Mouse (Mus musculus): ENCODE measurements around the gene Pcgf5. TPM values are rescaled to one million over a fixed set of nuclear protein-coding genes. Genes with fewer than 3 reads are reported as not detected.
"Not testable (repeated sequence)": the region's sequence is repeated elsewhere in the genome, so short reads cannot be mapped to it uniquely, and the experiment has no call there.

The Pcgf5 gene
- polyA plus RNA-seq, 1 experiment from 2014 or later, result 22.6 TPM

- ATAC-seq (ENCODE audit: low read depth) (no peak), DNase-seq (no peak)
- Histone ChIP-seq H3K9me3 (replicated peaks) (no peaks in the 10 kb centered on the region), H3K27ac (no peak overlapping the region), H3K9ac (no peak overlapping the region), H3K4me3 (replicated peaks) (no peak overlapping the region), H3K4me1 (replicated peaks) (no peaks in the 10 kb centered on the region), H3K4me2 (no peak overlapping the region), H3K27me3 (no peaks in the 10 kb centered on the region), H3K36me3 (peaks cover 32% of the 10 kb centered on the region)
- WGBS (ENCODE audit: insufficient replicate concordance), result 67% methylated on average over 9 of the region's 9 CpGs
These were observed 92.0 kb downstream of the Pcgf5 start for GRCm38 (mm10) chr19:36439894-36440714.

- H3K4me2 ChIP-seq, result peak overlapping the region; percentile 36; the same call in 1 of the 2 replicates
- 13% methylated on average over 3 of the region's 3 CpGs for WGBS (ENCODE audit: insufficient replicate concordance)
- ATAC-seq (ENCODE audit: low read depth) (peak; percentile 98), DNase-seq (peak; percentile 68)
- H3K9ac ChIP-seq, result no peak overlapping the region
- H3K4me3 ChIP-seq (replicated peaks), result no peak overlapping the region
- no peaks in the 10 kb centered on the region for H3K9me3 ChIP-seq (replicated peaks)
- H3K27ac ChIP-seq, result peak overlapping the region; percentile 89
- no peaks in the 10 kb centered on the region for H3K27me3 ChIP-seq
- peaks cover 23% of the 10 kb centered on the region for H3K36me3 ChIP-seq
- H3K4me1 ChIP-seq (replicated peaks), result peaks cover 37% of the 10 kb centered on the region
These were observed 103.0 kb downstream of the Pcgf5 start for GRCm38 (mm10) chr19:36450997-36451608.

- ATAC-seq (ENCODE audit: low read depth) (peak; percentile 15), DNase-seq (no peak)
- Histone ChIP-seq H3K27me3 (no peaks in the 10 kb centered on the region), H3K4me1 (replicated peaks) (peaks cover 44% of the 10 kb centered on the region), H3K4me2 (peak overlapping the region; percentile 28), H3K9me3 (replicated peaks) (no peaks in the 10 kb centered on the region), H3K36me3 (peaks cover 21% of the 10 kb centered on the region), H3K9ac (peak overlapping the region; percentile 56), H3K4me3 (replicated peaks) (no peak overlapping the region), H3K27ac (peak overlapping the region; percentile 89)
- 40% methylated on average over 5 of the region's 5 CpGs for WGBS (ENCODE audit: insufficient replicate concordance)
These were observed 103.6 kb downstream of the Pcgf5 start for GRCm38 (mm10) chr19:36451731-36452130.

- ATAC-seq (ENCODE audit: low read depth), result peak; percentile 78
These were observed 104.1 kb downstream of the Pcgf5 start for GRCm38 (mm10) chr19:36452210-36452609.

GRCm38 (mm10) chr19:36453451-36453850 is 105.3 kb downstream of the Pcgf5 start:
- no peaks in the 10 kb centered on the region for H3K27me3 ChIP-seq
- no peaks in the 10 kb centered on the region for H3K9me3 ChIP-seq (replicated peaks)
- peaks cover 47% of the 10 kb centered on the region for H3K4me1 ChIP-seq (replicated peaks)
- H3K9ac ChIP-seq, result no peak overlapping the region
- peak overlapping the region; percentile 89; the same call in 1 of the 2 replicates for H3K27ac ChIP-seq
- no peak overlapping the region for H3K4me2 ChIP-seq
- peaks cover 21% of the 10 kb centered on the region for H3K36me3 ChIP-seq
- DNase-seq (no peak), ATAC-seq (ENCODE audit: low read depth) (no peak)
- WGBS (ENCODE audit: insufficient replicate concordance), result 83% methylated on average over 4 of the region's 4 CpGs
- H3K4me3 ChIP-seq (replicated peaks), result no peak overlapping the region

More at GRCm38 (mm10) chr19:36452210-36452609, 104.1 kb downstream of the Pcgf5 start:
- not testable (repeated sequence) for H3K9me3 ChIP-seq (replicated peaks); H3K4me3 ChIP-seq (replicated peaks); H3K27me3 ChIP-seq
- Histone ChIP-seq H3K27ac (peak overlapping the region; percentile 89), H3K4me2 (peak overlapping the region; percentile 28), H3K4me1 (replicated peaks) (peaks cover 47% of the 10 kb centered on the region), H3K9ac (peak overlapping the region; percentile 56), H3K36me3 (peaks cover 21% of the 10 kb centered on the region)
- 55% methylated on average over 3 of the region's 3 CpGs for WGBS (ENCODE audit: insufficient replicate concordance)
- peak; percentile 56 for DNase-seq

GRCm38 (mm10) chr19:36470106-36470505 is 122.0 kb downstream of the Pcgf5 start:
- DNase-seq (peak; percentile 41), ATAC-seq (ENCODE audit: low read depth) (no peak)
- H3K4me1 ChIP-seq (replicated peaks), result 0 out of 2 replicates have a peak, but pooled peaks cover 5% of the 10 kb centered on the region
- H3K4me3 ChIP-seq (replicated peaks), result no peak overlapping the region
- H3K27ac ChIP-seq, result no peak overlapping the region
- H3K9me3 ChIP-seq (replicated peaks), result no peaks in the 10 kb centered on the region
- H3K4me2 ChIP-seq, result no peak overlapping the region
- H3K36me3 ChIP-seq, result no peaks in the 10 kb centered on the region
- WGBS (ENCODE audit: insufficient replicate concordance), result 14% methylated on average over 6 of the region's 6 CpGs
- H3K9ac ChIP-seq, result no peak overlapping the region
- no peaks in the 10 kb centered on the region for H3K27me3 ChIP-seq

GRCm38 (mm10) chr19:36471325-36471724 is 123.2 kb downstream of the Pcgf5 start:
- DNase-seq (no peak), ATAC-seq (ENCODE audit: low read depth) (no peak)
- Histone ChIP-seq H3K4me1 (replicated peaks) (0 out of 2 replicates have a peak, but pooled peaks cover 5% of the 10 kb centered on the region), H3K4me3 (replicated peaks) (no peak overlapping the region), H3K9ac (no peak overlapping the region), H3K27ac (no peak overlapping the region), H3K27me3 (no peaks in the 10 kb centered on the region), H3K9me3 (replicated peaks) (no peaks in the 10 kb centered on the region), H3K4me2 (no peak overlapping the region), H3K36me3 (no peaks in the 10 kb centered on the region)
- WGBS (ENCODE audit: insufficient replicate concordance), result 66% methylated on average over 3 of the region's 3 CpGs

- 80% methylated on average over 4 of the region's 4 CpGs for WGBS (ENCODE audit: insufficient replicate concordance)
- H3K27me3 ChIP-seq, result no peaks in the 10 kb centered on the region
- H3K9ac ChIP-seq, result no peak overlapping the region
- no peak overlapping the region for H3K4me3 ChIP-seq (replicated peaks)
- H3K9me3 ChIP-seq (replicated peaks), result no peaks in the 10 kb centered on the region
- no peak overlapping the region for H3K27ac ChIP-seq
- no peak for ATAC-seq (ENCODE audit: low read depth)
- H3K36me3 ChIP-seq, result no peaks in the 10 kb centered on the region
- H3K4me2 ChIP-seq, result no peak overlapping the region
- H3K4me1 ChIP-seq (replicated peaks), result no peaks in the 10 kb centered on the region
- DNase-seq, result no peak
These were observed 128.5 kb downstream of the Pcgf5 start for GRCm38 (mm10) chr19:36476596-36476995.

GRCm38 (mm10) chr19:36477151-36477550 is 129.0 kb downstream of the Pcgf5 start:
- 30% methylated on average over 9 of the region's 9 CpGs for WGBS (ENCODE audit: insufficient replicate concordance)
- no peak overlapping the region for H3K9ac ChIP-seq
- no peaks in the 10 kb centered on the region for H3K36me3 ChIP-seq
- no peak overlapping the region for H3K4me3 ChIP-seq (replicated peaks)
- DNase-seq, result no peak
- no peaks in the 10 kb centered on the region for H3K9me3 ChIP-seq (replicated peaks)
- no peak for ATAC-seq (ENCODE audit: low read depth)
- H3K4me1 ChIP-seq (replicated peaks), result no peaks in the 10 kb centered on the region
- no peak overlapping the region for H3K27ac ChIP-seq
- H3K27me3 ChIP-seq, result no peaks in the 10 kb centered on the region
- H3K4me2 ChIP-seq, result no peak overlapping the region

GRCm38 (mm10) chr19:36477684-36478083 is 129.6 kb downstream of the Pcgf5 start:
- Histone ChIP-seq H3K4me1 (replicated peaks) (no peaks in the 10 kb centered on the region), H3K4me2 (no peak overlapping the region), H3K27me3 (no peaks in the 10 kb centered on the region), H3K27ac (no peak overlapping the region), H3K36me3 (no peaks in the 10 kb centered on the region), H3K9ac (no peak overlapping the region), H3K4me3 (replicated peaks) (no peak overlapping the region), H3K9me3 (replicated peaks) (no peaks in the 10 kb centered on the region)
- ATAC-seq (ENCODE audit: low read depth) (no peak), DNase-seq (no peak)
- WGBS (ENCODE audit: insufficient replicate concordance), result 39% methylated on average over 5 of the region's 5 CpGs

GRCm38 (mm10) chr19:36490911-36491310 is 142.8 kb downstream of the Pcgf5 start:
- H3K36me3 ChIP-seq, result no peaks in the 10 kb centered on the region
- H3K27ac ChIP-seq, result no peak overlapping the region
- no peak for DNase-seq
- 0 out of 2 replicates have a peak, but pooled peaks cover 7% of the 10 kb centered on the region for H3K9me3 ChIP-seq (replicated peaks)
- H3K9ac ChIP-seq, result no peak overlapping the region
- no peak overlapping the region for H3K4me2 ChIP-seq
- ATAC-seq (ENCODE audit: low read depth), result no peak
- 64% methylated on average over 6 of the region's 6 CpGs for WGBS (ENCODE audit: insufficient replicate concordance)
- no peaks in the 10 kb centered on the region; the same call in 1 of the 2 replicates for H3K4me1 ChIP-seq (replicated peaks)
- no peak overlapping the region for H3K4me3 ChIP-seq (replicated peaks)
- H3K27me3 ChIP-seq, result no peaks in the 10 kb centered on the region

Data from liver, embryonic 13.5 days (tissue).